Mouse (Mus musculus): ENCODE data around the gene Susd1. TPM values are rescaled to one million over a fixed set of nuclear protein-coding genes. Genes with fewer than 3 reads are reported as not detected.

The Susd1 gene
- polyA plus RNA-seq, 1 experiment from 2014 or later = 10.6 TPM

DNA sequence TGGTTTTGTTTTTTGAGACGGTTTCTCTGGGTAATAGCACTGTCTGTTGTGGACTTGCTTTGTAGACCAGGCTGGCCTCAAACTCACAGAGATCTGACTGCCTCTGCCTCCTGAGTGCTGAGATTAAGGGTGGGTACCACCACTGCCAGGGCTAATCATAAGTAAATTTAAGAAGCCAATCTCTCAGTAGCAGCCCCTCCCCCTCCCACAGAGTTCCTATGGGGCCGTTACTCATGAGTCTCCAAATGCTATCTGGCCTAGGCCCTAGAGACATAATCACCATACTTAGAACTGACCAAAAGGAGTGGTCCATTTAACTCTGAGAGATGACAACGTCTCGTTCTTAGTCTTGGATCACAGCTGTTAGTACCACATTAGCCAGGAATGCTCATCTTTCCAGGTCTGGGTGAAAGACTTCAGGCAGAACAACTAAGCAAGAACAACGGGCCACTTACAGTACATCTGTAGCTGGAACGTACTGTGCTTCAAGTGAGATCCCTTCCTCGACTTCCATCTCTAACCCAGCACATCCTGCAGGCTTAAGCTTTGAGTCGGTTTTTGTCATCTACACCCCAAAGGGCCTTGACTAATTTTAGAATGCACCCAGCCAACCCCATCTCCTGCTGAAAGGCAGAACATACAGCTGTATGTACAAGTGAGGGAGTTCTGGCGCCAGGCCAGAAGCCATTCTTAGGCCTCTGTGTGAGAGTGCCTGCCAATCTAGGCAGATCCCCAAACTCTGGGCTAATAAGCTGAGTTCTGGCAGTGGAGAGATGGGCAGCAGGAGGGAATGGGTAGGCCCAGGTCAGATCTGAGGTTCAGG is 102.6 kb downstream of the Susd1 start:
- H3K9ac ChIP-seq (ENCODE audit: low read depth, low read length) = no peak overlapping the region
- H3K4me3 ChIP-seq (ENCODE audit: low read depth, low read length) = no peak overlapping the region
- H3K4me1 ChIP-seq (ENCODE audit: control insufficient read depth, low read depth, low read length) = peaks cover 15% of the 10 kb centered on the region
- ATAC-seq (ENCODE audit: low read depth) = peak; percentile 22; the same call in 1 of the 2 replicates
- 74% methylated on average over 9 of the region's 9 CpGs for WGBS (ENCODE audit: insufficient replicate concordance)
- H3K27me3 ChIP-seq (ENCODE audit: control insufficient read depth, insufficient read depth, low read depth, low read length) = no peaks in the 10 kb centered on the region
- no peaks in the 10 kb centered on the region for H3K9me3 ChIP-seq (replicated peaks; ENCODE audit: control insufficient read depth, low read length)
- no peak overlapping the region for H3K4me2 ChIP-seq (ENCODE audit: low read depth, low read length)
- H3K36me3 ChIP-seq (ENCODE audit: control insufficient read depth, insufficient read depth) = no peaks in the 10 kb centered on the region
- H3K27ac ChIP-seq (ENCODE audit: low read length) = no peak overlapping the region

DNA sequence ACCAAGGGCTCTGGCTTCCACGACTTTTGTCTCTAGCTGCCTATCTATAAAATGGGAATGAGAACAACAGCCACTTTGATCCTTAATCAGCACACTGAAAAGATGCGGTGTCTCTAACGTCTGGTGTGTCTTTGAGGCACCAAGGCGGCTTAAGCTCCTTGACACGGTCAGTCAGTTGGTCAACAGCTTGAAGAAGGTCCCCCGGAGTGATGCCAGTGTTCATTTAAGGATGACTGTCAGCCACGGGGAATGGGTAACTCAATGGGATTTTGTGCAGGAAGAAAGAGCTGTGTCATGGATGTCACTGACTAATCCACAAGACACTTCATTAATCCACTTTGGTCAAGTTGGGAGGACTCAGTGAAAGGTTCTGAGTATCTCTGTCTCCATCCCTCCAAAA is 103.3 kb downstream of the Susd1 start:
- no peak for ATAC-seq (ENCODE audit: low read depth)
- Histone ChIP-seq H3K27ac (ENCODE audit: low read length) (no peak overlapping the region), H3K9ac (ENCODE audit: low read depth, low read length) (no peak overlapping the region), H3K4me1 (ENCODE audit: control insufficient read depth, low read depth, low read length) (peaks cover 16% of the 10 kb centered on the region), H3K27me3 (ENCODE audit: control insufficient read depth, insufficient read depth, low read depth, low read length) (no peaks in the 10 kb centered on the region), H3K4me2 (ENCODE audit: low read depth, low read length) (no peak overlapping the region), H3K36me3 (ENCODE audit: control insufficient read depth, insufficient read depth) (no peaks in the 10 kb centered on the region), H3K4me3 (ENCODE audit: low read depth, low read length) (no peak overlapping the region), H3K9me3 (replicated peaks; ENCODE audit: control insufficient read depth, low read length) (no peaks in the 10 kb centered on the region)
- 80% methylated on average over 7 of the region's 7 CpGs for WGBS (ENCODE audit: insufficient replicate concordance)

DNA sequence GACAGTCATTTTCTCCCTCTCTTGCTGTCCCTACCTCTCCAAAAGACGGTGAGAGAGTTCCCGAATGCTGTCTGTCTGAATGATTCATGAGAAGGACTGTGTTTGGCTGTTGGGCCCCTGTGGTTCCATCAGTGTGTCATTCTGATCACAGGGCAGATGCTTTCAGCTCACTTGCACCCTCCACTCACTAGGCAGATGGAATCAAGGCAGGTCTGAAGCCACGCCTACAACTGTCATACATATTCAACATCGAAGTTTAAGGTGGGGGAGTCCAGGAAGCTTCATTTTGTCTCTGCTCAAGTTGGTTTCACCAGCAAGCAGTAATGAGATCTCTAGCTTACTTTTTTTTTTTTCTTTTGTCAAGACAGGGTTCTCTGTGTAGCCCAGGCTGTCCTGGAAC is 104.2 kb downstream of the Susd1 start:
- Histone ChIP-seq H3K9me3 (replicated peaks; ENCODE audit: control insufficient read depth, low read length) (no peaks in the 10 kb centered on the region), H3K4me3 (ENCODE audit: low read depth, low read length) (no peak overlapping the region), H3K9ac (ENCODE audit: low read depth, low read length) (no peak overlapping the region), H3K4me2 (ENCODE audit: low read depth, low read length) (no peak overlapping the region), H3K27ac (ENCODE audit: low read length) (no peak overlapping the region), H3K36me3 (ENCODE audit: control insufficient read depth, insufficient read depth) (no peaks in the 10 kb centered on the region), H3K27me3 (ENCODE audit: control insufficient read depth, insufficient read depth, low read depth, low read length) (no peaks in the 10 kb centered on the region), H3K4me1 (ENCODE audit: control insufficient read depth, low read depth, low read length) (peaks cover 16% of the 10 kb centered on the region)
- ATAC-seq (ENCODE audit: low read depth) = no peak
- 66% methylated on average over 4 of the region's 4 CpGs for WGBS (ENCODE audit: insufficient replicate concordance)

DNA sequence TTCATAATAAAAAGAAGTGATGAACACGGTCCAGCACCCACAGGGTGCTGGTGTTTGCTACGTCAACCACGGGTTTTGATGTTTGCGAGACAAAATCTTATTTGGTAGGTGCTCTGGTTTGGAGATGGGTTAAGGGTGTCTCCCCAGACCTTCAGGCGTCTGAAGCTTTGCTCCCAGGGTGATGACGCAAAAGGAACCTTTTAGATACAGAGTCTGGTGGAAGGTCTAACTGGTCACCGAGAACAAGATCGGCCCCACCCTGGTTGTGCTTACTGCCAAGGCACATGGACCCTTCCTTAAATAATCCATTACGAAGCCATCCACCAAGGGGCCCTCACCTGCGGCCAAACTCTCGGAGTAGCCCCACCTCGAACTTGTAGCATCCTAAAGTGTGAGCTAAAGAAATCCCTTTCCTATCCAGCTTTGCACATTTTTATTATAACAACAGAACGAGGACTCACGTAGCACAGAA is 105.0 kb downstream of the Susd1 start:
- peaks cover 16% of the 10 kb centered on the region for H3K4me1 ChIP-seq (ENCODE audit: control insufficient read depth, low read depth, low read length)
- no peak for ATAC-seq (ENCODE audit: low read depth)
- H3K4me3 ChIP-seq (ENCODE audit: low read depth, low read length) = no peak overlapping the region
- no peaks in the 10 kb centered on the region for H3K36me3 ChIP-seq (ENCODE audit: control insufficient read depth, insufficient read depth)
- 80% methylated on average over 14 of the region's 14 CpGs for WGBS (ENCODE audit: insufficient replicate concordance)
- H3K4me2 ChIP-seq (ENCODE audit: low read depth, low read length) = no peak overlapping the region
- no peak overlapping the region for H3K9ac ChIP-seq (ENCODE audit: low read depth, low read length)
- no peak overlapping the region for H3K27ac ChIP-seq (ENCODE audit: low read length)
- no peaks in the 10 kb centered on the region for H3K27me3 ChIP-seq (ENCODE audit: control insufficient read depth, insufficient read depth, low read depth, low read length)
- no peaks in the 10 kb centered on the region for H3K9me3 ChIP-seq (replicated peaks; ENCODE audit: control insufficient read depth, low read length)

DNA sequence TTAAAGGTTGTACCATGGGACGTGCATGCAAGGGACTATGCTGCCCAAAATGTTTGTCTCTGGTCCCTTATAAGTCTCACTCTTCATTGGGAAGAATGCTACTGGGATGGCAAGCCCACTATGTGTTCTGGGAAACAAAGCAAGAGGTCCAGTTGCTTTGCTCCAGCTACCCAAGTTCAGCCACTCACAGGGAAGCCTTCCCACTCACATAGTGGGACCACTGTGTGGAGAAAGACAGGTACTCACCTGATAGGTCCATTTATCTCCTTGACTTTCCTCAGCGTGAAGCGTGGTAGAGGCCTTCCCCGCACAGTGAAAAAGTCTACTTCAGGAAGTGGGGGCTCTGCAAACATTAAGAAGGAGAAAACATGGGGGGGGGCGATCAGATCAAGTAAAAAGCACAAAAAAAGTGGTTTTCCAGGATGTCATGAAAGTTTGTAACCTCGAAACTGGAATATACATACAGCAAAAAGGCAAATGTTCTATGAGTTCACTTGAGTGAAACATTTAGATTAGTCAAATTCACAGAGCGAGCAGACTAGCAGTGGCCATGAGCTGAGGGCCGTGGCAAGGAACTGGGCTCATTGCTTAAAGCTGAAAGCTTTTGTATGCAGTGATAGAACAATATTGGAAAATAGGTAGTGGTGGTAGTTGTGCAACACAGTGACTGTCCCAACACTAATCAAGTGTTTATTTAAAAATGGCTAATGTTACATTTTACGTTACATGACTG is 105.6 kb downstream of the Susd1 start:
- Histone ChIP-seq H3K27me3 (ENCODE audit: control insufficient read depth, insufficient read depth, low read depth, low read length) (no peaks in the 10 kb centered on the region), H3K27ac (ENCODE audit: low read length) (no peak overlapping the region; the same call in 1 of the 2 replicates), H3K9ac (ENCODE audit: low read depth, low read length) (no peak overlapping the region), H3K9me3 (replicated peaks; ENCODE audit: control insufficient read depth, low read length) (no peaks in the 10 kb centered on the region), H3K4me3 (ENCODE audit: low read depth, low read length) (no peak overlapping the region), H3K4me1 (ENCODE audit: control insufficient read depth, low read depth, low read length) (peaks cover 16% of the 10 kb centered on the region), H3K36me3 (ENCODE audit: control insufficient read depth, insufficient read depth) (no peaks in the 10 kb centered on the region), H3K4me2 (ENCODE audit: low read depth, low read length) (no peak overlapping the region)
- ATAC-seq (ENCODE audit: low read depth) = no peak
- WGBS (ENCODE audit: insufficient replicate concordance) = 78% methylated on average over 9 of the region's 9 CpGs

DNA sequence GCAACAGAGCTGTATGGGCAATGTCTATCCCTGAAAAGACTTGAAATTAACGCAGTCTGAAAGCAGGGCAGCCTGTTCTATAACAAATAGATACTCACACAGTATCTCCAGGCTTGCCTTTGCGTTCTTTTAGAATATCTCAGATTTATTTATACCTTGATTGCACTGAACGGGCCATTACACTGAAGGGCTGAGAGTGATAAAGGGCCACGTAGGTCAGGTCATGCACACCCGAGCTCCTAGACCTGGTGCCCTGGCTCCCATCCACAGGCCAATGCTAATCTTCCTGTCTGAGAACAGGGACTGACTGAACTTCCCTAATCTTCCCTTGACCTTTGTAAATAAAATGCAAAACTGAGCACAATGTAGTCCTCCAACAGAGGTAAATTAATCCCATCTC is 106.3 kb downstream of the Susd1 start:
- Histone ChIP-seq H3K9me3 (replicated peaks; ENCODE audit: control insufficient read depth, low read length) (no peaks in the 10 kb centered on the region), H3K36me3 (ENCODE audit: control insufficient read depth, insufficient read depth) (no peaks in the 10 kb centered on the region), H3K4me1 (ENCODE audit: control insufficient read depth, low read depth, low read length) (peaks cover 16% of the 10 kb centered on the region), H3K9ac (ENCODE audit: low read depth, low read length) (no peak overlapping the region), H3K4me3 (ENCODE audit: low read depth, low read length) (no peak overlapping the region), H3K27ac (ENCODE audit: low read length) (peak overlapping the region; percentile 83), H3K27me3 (ENCODE audit: control insufficient read depth, insufficient read depth, low read depth, low read length) (no peaks in the 10 kb centered on the region), H3K4me2 (ENCODE audit: low read depth, low read length) (no peak overlapping the region)
- no peak for ATAC-seq (ENCODE audit: low read depth)
- WGBS (ENCODE audit: insufficient replicate concordance) = 44% methylated on average over 5 of the region's 5 CpGs

DNA sequence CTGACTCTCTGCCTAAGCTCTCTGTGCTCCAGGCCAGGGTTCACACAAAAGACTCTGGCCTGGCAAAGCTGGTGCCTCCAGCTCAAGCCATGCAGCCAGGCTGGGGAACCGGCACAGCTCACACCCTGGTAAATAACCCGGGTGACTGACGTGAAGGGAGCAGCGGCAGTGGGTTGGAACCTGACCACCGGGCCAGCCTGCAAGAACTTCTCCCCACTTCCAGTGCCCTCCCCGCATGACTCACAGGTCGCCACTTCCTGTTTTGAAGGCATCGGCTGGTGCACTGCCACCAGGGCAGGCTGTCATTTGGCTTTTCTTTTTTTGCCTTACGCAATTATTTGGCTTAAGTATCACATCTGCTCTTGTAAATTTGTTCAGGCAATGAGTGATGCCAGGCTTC is 106.8 kb downstream of the Susd1 start:
- WGBS (ENCODE audit: insufficient replicate concordance) = 17% methylated on average over 9 of the region's 9 CpGs

DNA sequence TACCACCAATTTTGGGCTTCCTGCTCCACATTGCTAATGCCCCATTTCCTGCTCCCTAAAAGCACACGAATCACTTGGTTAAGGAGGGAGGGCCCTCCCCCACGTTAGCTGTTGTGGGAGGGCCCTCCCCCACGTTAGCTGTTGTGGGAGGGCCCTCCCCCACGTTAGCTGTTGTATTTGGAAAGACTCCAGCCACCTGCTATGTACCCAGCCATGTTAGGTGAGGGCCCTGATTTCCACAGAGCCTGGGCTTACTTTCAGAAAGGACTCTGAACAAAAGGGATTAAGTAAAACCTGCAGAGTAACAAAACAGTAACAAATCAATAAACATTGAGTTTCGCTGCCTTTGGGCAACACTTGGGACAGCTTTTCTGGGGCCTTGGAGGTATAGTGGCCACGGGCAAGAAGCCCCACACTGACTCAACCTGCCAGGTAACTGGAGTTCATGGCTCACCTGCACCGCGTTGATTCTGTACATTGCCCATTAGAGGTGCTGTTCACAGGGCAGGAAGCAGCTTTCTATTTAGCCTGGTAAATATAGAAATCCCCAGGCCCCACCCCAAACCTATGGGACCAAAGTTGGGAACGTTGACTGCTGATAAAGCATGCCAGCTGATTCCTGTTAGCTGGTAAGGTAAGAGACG is 107.3 kb downstream of the Susd1 start:
- Histone ChIP-seq H3K36me3 (ENCODE audit: control insufficient read depth, insufficient read depth) (no peaks in the 10 kb centered on the region), H3K27me3 (ENCODE audit: control insufficient read depth, insufficient read depth, low read depth, low read length) (no peaks in the 10 kb centered on the region), H3K4me1 (ENCODE audit: control insufficient read depth, low read depth, low read length) (peaks cover 16% of the 10 kb centered on the region), H3K9ac (ENCODE audit: low read depth, low read length) (no peak overlapping the region), H3K27ac (ENCODE audit: low read length) (peak overlapping the region; percentile 83), H3K4me2 (ENCODE audit: low read depth, low read length) (no peak overlapping the region), H3K4me3 (ENCODE audit: low read depth, low read length) (no peak overlapping the region), H3K9me3 (replicated peaks; ENCODE audit: control insufficient read depth, low read length) (no peaks in the 10 kb centered on the region)
- WGBS (ENCODE audit: insufficient replicate concordance) = 27% methylated on average over 10 of the region's 10 CpGs
- peak; percentile 82 for ATAC-seq (ENCODE audit: low read depth)

More for the DNA sequence above, 106.8 kb downstream of the Susd1 start:
- no peaks in the 10 kb centered on the region for H3K27me3 ChIP-seq (ENCODE audit: control insufficient read depth, insufficient read depth, low read depth, low read length)
- no peak overlapping the region for H3K4me3 ChIP-seq (ENCODE audit: low read depth, low read length)
- H3K27ac ChIP-seq (ENCODE audit: low read length) = peak overlapping the region; percentile 83
- H3K36me3 ChIP-seq (ENCODE audit: control insufficient read depth, insufficient read depth) = no peaks in the 10 kb centered on the region
- peaks cover 16% of the 10 kb centered on the region for H3K4me1 ChIP-seq (ENCODE audit: control insufficient read depth, low read depth, low read length)
- H3K9ac ChIP-seq (ENCODE audit: low read depth, low read length) = no peak overlapping the region
- peak; percentile 56 for ATAC-seq (ENCODE audit: low read depth)
- H3K9me3 ChIP-seq (replicated peaks; ENCODE audit: control insufficient read depth, low read length) = no peaks in the 10 kb centered on the region
- H3K4me2 ChIP-seq (ENCODE audit: low read depth, low read length) = no peak overlapping the region

All from liver, embryonic 16.5 days (tissue).